Mouse (Mus musculus): ENCODE results near the gene Fads3. TPM values are rescaled to one million over a fixed set of nuclear protein-coding genes. Genes with fewer than 3 reads are reported as not detected.

Fads3 gene
- polyA plus RNA-seq, 1 experiment from 2014 or later: 40.7 TPM

DNA sequence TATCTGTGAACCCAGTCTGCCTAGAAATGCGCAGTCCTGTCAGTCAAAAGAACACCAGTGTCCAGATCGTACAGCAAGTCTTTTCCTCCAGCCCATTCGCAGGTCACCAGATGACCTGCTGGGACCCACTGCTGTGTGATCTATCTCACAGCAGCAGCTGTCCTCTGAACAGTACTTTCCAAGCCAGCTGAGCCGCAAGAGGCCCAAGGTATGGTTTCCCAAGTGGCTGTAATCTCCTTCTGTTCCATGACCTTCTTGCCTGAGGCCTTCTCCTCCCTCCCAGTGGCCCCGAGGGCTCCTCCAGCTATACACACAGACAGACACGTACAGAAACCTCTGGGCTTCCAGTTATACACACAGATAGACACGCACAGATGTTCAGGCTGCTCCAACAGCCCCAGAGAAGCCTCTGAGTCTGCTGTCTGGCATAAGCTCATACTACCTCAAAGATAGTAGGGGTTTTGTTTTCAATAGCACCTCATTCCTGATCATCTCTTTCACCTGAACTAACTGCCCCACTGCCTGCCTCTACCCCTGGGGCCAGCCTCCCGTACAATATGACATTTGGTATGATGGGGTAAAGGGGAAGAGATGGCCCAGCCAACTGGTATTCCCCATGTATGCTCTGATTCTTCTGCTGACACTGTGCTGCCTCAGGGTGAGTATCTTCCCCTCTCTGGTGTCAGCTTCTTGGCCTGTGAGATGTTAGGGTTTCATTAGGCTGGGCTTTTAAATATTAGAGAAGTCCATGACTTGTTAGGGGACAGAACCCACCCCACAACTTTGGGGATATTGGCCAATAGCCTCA lies 19.6 kb downstream of the Fads3 start:
- Histone ChIP-seq H3K4me3 (no peak overlapping the region), H3K27me3 (replicated peaks) (no peaks in the 10 kb centered on the region), H3K9me3 (replicated peaks) (no peaks in the 10 kb centered on the region), H3K27ac (ENCODE audit: poor library complexity, severe bottlenecking) (peak overlapping the region; percentile 48; the same call in 1 of the 2 replicates), H3K9ac (peak overlapping the region; percentile 29; the same call in 1 of the 2 replicates), H3K4me1 (replicated peaks) (peaks cover 17% of the 10 kb centered on the region), H3K36me3 (peaks cover 84% of the 10 kb centered on the region), H3K4me2 (no peak overlapping the region)
- WGBS: 40% methylated on average over 8 of the region's 8 CpGs
- ATAC-seq (ENCODE audit: insufficient number of reproducible peaks, low FRiP score): no peak

DNA sequence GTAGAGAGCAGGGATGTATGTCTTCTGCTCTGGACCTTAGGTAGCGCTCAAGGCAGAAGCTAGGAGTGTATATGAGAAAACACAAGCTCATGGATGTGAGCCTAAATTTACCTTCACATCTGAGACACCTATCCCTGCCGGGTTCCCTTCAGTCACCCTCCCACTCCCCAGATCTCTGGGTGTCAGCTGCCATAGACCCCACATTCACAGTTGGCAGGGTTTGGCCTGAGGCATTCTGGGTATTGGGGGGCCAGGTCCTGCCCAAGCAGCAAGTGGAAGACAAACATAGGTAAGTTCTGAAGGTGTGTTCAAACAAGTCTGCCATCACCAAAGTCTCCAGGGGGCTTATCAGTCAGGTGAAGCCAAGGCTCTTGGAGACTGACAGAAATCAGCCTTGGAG lies 20.3 kb downstream of the Fads3 start:
- Histone ChIP-seq H3K27me3 (replicated peaks) (no peaks in the 10 kb centered on the region), H3K4me1 (replicated peaks) (peaks cover 17% of the 10 kb centered on the region), H3K36me3 (peaks cover 84% of the 10 kb centered on the region), H3K27ac (ENCODE audit: poor library complexity, severe bottlenecking) (no peak overlapping the region), H3K4me3 (no peak overlapping the region), H3K9ac (no peak overlapping the region), H3K4me2 (no peak overlapping the region), H3K9me3 (replicated peaks) (no peaks in the 10 kb centered on the region)
- WGBS: 90% methylated on average over 2 of the region's 2 CpGs
- no peak for ATAC-seq (ENCODE audit: insufficient number of reproducible peaks, low FRiP score)

DNA sequence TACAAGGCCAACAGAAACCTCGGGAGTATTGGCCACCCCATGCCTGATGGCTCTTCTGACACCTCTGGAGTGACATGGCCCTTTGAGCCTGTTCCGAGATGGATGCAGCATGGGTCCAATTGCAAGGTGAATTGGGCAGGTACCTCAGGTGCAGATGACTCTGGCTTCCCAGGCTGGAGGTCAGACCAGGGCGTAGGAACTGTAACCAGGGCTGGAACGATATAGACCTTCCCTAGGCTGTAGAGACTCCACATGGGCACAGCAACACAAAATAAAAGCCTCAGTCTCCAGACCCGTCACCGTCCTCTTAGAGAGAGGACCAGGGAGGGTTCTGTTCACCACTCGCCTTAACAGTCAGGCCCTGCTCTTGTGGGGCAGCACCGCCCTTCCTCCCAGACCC lies 20.9 kb downstream of the Fads3 start:
- Histone ChIP-seq H3K9me3 (replicated peaks) (no peaks in the 10 kb centered on the region), H3K4me3 (no peak overlapping the region), H3K27ac (ENCODE audit: poor library complexity, severe bottlenecking) (no peak overlapping the region), H3K4me2 (no peak overlapping the region), H3K9ac (no peak overlapping the region), H3K27me3 (replicated peaks) (no peaks in the 10 kb centered on the region), H3K36me3 (peaks cover 84% of the 10 kb centered on the region), H3K4me1 (replicated peaks) (peaks cover 17% of the 10 kb centered on the region)
- 86% methylated on average over 8 of the region's 8 CpGs for WGBS
- no peak for ATAC-seq (ENCODE audit: insufficient number of reproducible peaks, low FRiP score)

DNA sequence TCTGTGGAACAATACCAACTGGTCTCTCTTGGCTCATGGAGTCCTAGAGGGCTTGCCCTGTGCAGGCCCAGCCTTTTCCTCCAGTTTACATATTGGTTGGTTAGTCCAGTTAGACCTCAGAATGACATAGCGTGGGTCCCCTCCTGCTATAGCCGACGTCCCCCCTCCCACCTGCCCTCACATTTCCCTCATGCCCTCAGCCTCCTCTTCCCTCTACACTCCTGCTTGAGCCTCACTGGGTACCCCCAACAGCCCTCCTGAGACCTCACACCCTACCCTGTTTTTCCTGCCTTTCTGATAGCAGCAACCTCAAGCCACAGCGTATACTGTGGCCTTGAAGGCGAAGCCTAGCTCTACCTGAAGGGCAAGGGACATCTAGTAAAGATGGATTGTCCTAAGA lies 21.5 kb downstream of the Fads3 start:
- Histone ChIP-seq H3K36me3 (peaks cover 80% of the 10 kb centered on the region), H3K9me3 (replicated peaks) (no peaks in the 10 kb centered on the region), H3K27me3 (replicated peaks) (no peaks in the 10 kb centered on the region), H3K4me1 (replicated peaks) (peaks cover 17% of the 10 kb centered on the region), H3K9ac (no peak overlapping the region), H3K27ac (ENCODE audit: poor library complexity, severe bottlenecking) (no peak overlapping the region), H3K4me2 (no peak overlapping the region), H3K4me3 (no peak overlapping the region)
- WGBS: 91% methylated on average over 5 of the region's 5 CpGs
- no peak for ATAC-seq (ENCODE audit: insufficient number of reproducible peaks, low FRiP score)

DNA sequence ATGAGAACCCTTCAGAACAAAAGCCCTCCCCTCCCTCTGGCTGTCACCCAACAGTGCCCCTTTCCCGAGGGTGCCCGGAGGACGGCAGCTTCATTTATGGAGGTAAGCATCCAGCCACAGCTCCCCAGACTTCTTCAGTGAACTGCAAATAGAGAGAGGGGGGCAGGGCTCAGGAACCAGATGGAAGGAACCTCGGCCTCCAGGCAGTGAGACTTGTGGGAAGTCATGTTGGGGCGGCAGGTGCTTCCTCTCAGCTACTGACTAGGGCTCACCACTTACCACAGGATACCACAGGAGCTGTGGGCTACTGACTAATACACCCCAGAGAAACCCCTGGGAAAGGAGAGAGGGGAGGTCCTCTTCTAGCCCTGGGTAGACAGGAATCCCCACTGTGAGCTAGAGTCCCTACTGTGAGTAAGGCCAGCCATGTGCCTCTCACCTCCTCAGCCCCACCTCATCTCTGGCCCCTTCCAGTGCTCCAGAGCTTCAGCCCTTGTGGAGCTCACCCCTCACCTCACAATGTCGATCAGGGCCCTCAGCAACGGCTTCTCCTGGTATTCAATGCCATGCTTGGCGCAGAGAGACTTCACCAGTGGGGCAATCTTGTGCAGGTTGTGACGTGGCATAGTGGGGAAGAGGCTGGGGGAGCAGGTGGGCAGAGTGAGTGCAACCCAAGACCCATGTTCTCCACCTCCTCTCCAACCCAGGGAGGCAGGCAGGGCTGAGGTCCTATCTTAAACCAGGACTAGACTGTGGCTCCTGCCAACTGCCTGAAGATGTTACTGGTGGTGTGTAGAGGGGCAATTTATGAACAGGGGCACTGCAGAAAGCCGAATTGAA lies 23.0 kb downstream of the Fads3 start:
- H3K27me3 ChIP-seq (replicated peaks): no peaks in the 10 kb centered on the region
- no peak overlapping the region for H3K9ac ChIP-seq
- H3K9me3 ChIP-seq (replicated peaks): no peaks in the 10 kb centered on the region
- peaks cover 17% of the 10 kb centered on the region for H3K4me1 ChIP-seq (replicated peaks)
- H3K4me3 ChIP-seq: no peak overlapping the region
- H3K4me2 ChIP-seq: no peak overlapping the region
- peaks cover 81% of the 10 kb centered on the region for H3K36me3 ChIP-seq
- WGBS: 86% methylated on average over 10 of the region's 10 CpGs
- no peak overlapping the region for H3K27ac ChIP-seq (ENCODE audit: poor library complexity, severe bottlenecking)
- no peak for ATAC-seq (ENCODE audit: insufficient number of reproducible peaks, low FRiP score)

DNA sequence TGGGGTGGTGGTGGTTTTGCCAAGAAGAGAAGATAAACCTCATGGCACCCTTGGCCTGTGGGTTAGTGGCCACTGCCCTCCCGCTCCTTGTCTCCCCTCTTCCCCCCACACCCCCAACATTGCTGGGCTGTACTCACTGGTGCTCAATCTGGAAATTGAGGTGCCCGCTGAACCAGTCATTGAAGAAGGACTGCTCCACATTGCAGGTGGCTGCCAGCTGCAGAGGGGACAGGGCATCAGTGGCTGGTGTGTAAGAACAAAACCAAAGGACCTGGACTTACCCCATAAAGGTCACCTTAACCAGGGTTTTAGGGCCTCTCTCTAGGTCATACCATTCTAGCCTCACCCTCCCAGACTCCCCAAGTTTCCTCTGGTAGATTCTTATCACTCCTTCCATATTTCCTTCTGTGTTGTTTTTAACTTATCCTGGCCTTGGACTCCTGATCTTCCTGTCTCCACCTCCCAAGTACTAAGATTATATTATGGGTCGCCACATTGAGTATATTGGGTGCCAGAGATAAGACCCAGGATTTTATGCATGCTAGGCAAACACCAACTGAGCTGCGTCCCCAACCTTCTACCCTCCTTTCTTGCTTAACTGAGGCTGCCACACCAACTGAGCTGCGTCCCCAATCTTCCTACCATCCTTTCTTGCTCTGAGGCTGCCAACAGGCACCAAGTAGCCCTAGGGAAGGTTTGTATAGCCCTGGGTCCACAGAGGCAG lies 24.3 kb downstream of the Fads3 start:
- H3K36me3 ChIP-seq: peaks cover 93% of the 10 kb centered on the region
- WGBS: 86% methylated on average over 5 of the region's 5 CpGs
- H3K4me2 ChIP-seq: no peak overlapping the region
- no peak for ATAC-seq (ENCODE audit: insufficient number of reproducible peaks, low FRiP score)
- no peaks in the 10 kb centered on the region for H3K27me3 ChIP-seq (replicated peaks)
- H3K4me1 ChIP-seq (replicated peaks): peaks cover 10% of the 10 kb centered on the region
- H3K9ac ChIP-seq: no peak overlapping the region
- H3K27ac ChIP-seq (ENCODE audit: poor library complexity, severe bottlenecking): no peak overlapping the region
- no peaks in the 10 kb centered on the region for H3K9me3 ChIP-seq (replicated peaks)
- H3K4me3 ChIP-seq: no peak overlapping the region

DNA sequence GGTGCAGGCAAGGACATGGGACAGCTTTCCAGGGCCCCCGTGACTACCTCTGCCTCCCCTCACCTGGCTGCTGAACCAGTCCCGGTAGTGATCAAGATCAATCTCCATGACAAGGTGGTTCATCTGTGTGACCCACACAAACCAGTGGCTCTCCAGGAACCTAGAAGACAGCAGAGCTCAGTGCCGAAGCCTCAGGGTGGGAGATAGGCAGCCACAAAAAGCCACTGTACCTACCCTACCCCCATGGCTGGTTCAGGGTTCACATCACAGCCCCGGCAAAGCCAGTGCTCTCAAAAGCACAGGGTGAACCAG lies 24.8 kb downstream of the Fads3 start:
- Histone ChIP-seq H3K27ac (ENCODE audit: poor library complexity, severe bottlenecking) (no peak overlapping the region), H3K4me1 (replicated peaks) (peaks cover 5% of the 10 kb centered on the region; the same call in 1 of the 2 replicates), H3K4me2 (no peak overlapping the region), H3K27me3 (replicated peaks) (no peaks in the 10 kb centered on the region), H3K9ac (no peak overlapping the region), H3K36me3 (peaks cover 93% of the 10 kb centered on the region), H3K4me3 (no peak overlapping the region), H3K9me3 (replicated peaks) (no peaks in the 10 kb centered on the region)
- WGBS: 93% methylated on average over 4 of the region's 4 CpGs
- ATAC-seq (ENCODE audit: insufficient number of reproducible peaks, low FRiP score): no peak

DNA sequence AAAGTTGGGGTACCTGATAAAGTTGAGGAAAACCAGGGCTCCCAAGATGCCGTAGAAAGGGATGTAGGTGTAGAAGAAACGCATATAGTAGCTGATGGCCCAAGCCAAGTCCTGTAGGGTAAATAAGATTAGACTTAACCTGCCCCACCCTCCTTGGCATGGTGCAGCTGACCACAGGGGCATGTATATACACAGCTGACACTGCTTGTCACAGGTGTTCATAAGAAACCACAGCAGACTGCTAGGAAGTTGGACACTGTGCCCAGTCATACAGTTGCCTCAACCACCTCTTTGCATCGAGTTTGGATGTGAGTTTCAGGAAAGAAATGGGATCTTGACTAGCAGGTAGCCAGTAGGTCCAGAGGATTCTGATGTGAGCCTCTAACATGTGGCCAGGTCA lies 25.1 kb downstream of the Fads3 start:
- no peak for ATAC-seq (ENCODE audit: insufficient number of reproducible peaks, low FRiP score)
- H3K9ac ChIP-seq: no peak overlapping the region
- H3K27ac ChIP-seq (ENCODE audit: poor library complexity, severe bottlenecking): no peak overlapping the region
- no peak overlapping the region for H3K4me3 ChIP-seq
- H3K4me2 ChIP-seq: no peak overlapping the region
- peaks cover 93% of the 10 kb centered on the region for H3K36me3 ChIP-seq
- H3K27me3 ChIP-seq (replicated peaks): no peaks in the 10 kb centered on the region
- 89% methylated on average over 3 of the region's 3 CpGs for WGBS
- H3K9me3 ChIP-seq (replicated peaks): no peaks in the 10 kb centered on the region
- peaks cover 3% of the 10 kb centered on the region; the same call in 1 of the 2 replicates for H3K4me1 ChIP-seq (replicated peaks)

DNA sequence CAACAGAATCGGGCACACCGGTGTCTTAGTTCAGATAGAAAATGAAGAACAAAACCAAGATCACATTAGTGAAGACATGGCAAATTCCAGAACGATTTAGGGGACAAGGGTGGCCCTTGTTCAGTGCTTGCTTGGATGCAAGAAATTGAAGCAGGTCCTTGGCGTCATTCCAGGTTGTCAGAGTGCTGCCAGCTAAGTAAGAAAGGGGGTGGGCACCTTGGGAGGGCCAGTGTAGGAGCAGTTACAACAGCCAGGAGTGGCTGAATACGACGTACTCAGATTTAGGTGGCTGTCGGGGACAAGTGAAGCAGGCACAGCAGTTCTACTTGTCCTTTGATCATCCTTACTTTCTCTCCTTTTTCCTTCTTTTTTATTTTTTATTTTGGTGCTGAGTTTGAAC lies 26.3 kb downstream of the Fads3 start:
- ATAC-seq (ENCODE audit: insufficient number of reproducible peaks, low FRiP score): no peak
- Histone ChIP-seq H3K9me3 (replicated peaks) (no peaks in the 10 kb centered on the region), H3K4me3 (no peak overlapping the region), H3K27me3 (replicated peaks) (no peaks in the 10 kb centered on the region), H3K9ac (no peak overlapping the region), H3K36me3 (peaks cover 93% of the 10 kb centered on the region), H3K4me2 (no peak overlapping the region), H3K4me1 (replicated peaks) (peaks cover 3% of the 10 kb centered on the region; the same call in 1 of the 2 replicates), H3K27ac (ENCODE audit: poor library complexity, severe bottlenecking) (no peak overlapping the region)
- WGBS: 81% methylated on average over 7 of the region's 7 CpGs

DNA sequence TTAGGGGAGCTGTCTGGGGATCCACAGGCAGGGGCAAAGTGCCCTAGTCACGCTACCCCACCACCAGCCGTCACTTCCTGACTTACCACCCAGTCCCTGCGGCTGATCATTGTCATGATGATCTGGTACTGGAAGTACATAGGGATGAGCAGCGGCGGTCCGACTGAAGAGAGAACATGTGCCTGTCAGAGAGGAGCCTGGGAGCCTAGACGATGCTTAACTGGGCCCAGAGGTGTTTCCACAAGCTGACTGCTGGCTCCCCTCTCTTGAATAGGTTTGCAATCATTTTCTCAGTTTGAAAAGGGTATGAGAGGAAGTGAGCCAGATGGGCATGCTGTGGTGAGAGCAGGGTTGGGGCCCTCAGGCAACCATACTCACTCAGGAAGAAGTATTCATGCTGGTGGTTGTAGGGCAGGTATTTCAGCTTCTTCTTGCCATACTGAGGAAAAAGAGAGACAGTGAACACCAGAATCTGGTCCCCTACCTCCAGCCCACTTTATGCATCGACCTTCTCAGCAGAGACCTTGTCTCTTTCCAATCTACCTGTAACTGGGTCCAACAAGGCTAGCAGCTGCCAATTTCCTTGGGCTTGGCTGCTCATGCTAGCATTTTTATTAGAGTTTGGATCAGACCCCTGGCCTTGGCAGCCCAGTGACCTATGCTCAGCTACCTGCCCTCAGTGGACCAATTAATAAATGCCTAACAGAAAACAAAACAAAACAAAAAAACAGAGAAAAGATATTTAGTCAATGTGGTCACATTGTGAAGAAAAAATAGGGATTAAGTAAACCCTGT lies 29.0 kb downstream of the Fads3 start:
- no peak overlapping the region for H3K27ac ChIP-seq (ENCODE audit: poor library complexity, severe bottlenecking)
- H3K9me3 ChIP-seq (replicated peaks): no peaks in the 10 kb centered on the region
- no peaks in the 10 kb centered on the region for H3K27me3 ChIP-seq (replicated peaks)
- no peak overlapping the region for H3K9ac ChIP-seq
- peaks cover 95% of the 10 kb centered on the region for H3K36me3 ChIP-seq
- no peaks in the 10 kb centered on the region for H3K4me1 ChIP-seq (replicated peaks)
- H3K4me2 ChIP-seq: no peak overlapping the region
- H3K4me3 ChIP-seq: no peak overlapping the region
- no peak for ATAC-seq (ENCODE audit: insufficient number of reproducible peaks, low FRiP score)
- WGBS: 94% methylated on average over 8 of the region's 8 CpGs
